ENCODE assay signal across 9 mouse cellular contexts in the genomic region with DNA sequence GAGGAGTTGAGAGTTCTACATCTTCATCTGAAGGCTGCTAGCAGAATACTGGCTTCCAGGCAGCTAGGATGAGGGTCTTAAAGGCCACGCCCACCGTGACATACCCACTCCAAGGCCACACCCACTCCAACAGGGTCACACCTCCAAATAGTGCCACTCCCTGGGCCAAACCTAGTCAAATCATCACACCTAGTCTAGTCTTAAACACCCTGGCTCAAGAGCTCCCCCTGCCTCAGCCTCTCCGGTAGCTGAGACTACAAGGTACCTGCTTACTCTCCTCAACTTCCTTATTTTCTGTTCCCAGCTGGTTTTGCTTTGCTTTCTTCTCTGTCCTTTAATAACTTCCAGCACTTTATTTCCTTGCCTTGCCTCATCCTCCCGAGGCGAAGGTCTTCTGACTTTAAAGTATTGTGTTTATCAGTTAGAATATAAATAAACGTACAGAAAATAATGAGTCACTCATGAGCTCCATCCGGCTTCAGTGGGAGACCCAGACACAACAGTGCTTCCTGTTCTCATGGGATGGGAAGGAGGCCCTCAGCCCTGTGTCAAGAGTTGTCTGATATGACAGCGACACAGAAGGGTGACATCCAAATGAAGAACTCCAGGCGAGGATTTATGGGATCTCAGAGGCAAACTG. TPM values are rescaled to one million over a fixed set of nuclear protein-coding genes. Genes with fewer than 3 reads are reported as not detected.
A peak's percentile ranks its signal among the peaks of the same experiment; 100 is the strongest.
DNase-seq lines count a peak whose midpoint lies in the region; ATAC-seq and TF ChIP-seq lines count a peak whose summit lies in the region.
"Had no signal": no experiment of that assay in that cellular context is flagged by ENCODE, and none has a peak within 500 bp of the region (broad histone marks: within the 10 kb centered on the region; RNA-seq: fewer than 3 reads in every experiment).

No protein-coding gene starts in this region.

- H3K4me2 ChIP-seq in kidney, embryonic 15.5 days: no peak overlapping the region
- no peak overlapping the region for H3K4me2 ChIP-seq in heart, postnatal 0 days (ENCODE audit: low read depth, low read length)
- H3K4me2 ChIP-seq: midbrain, embryonic 12.5 days had no signal

- no peak overlapping the region for H3K9ac ChIP-seq in kidney, embryonic 15.5 days
- no peak overlapping the region for H3K9ac ChIP-seq in heart, postnatal 0 days (replicated peaks; ENCODE audit: low read depth, low read length)
- H3K9ac ChIP-seq: midbrain, embryonic 12.5 days had no signal

- peak; percentile 58 for DNase-seq in kidney, adult 9 months
- peak; percentile 85 for DNase-seq in R1 (ENCODE audit: low read depth, low spot score)
- no peak for DNase-seq in heart, postnatal 0 days (ENCODE audit: low spot score)
- DNase-seq in lung, postnatal 10 days: peak; percentile 49
- peak; percentile 70 to 80 for DNase-seq in thymus, postnatal 10 days (ENCODE audit: low spot score in 2 of 2)
- DNase-seq in left cerebral cortex, adult 11 months (ENCODE audit: low spot score): no peak
- DNase-seq in cerebellum, postnatal 4 days (ENCODE audit: low spot score in 2 of 2): no peak

- 78% methylated on average over 9 of the region's 9 CpGs for WGBS in kidney, embryonic 15.5 days
- 45% methylated on average over 9 of the region's 9 CpGs for WGBS in heart, postnatal 0 days

- H3K36me3 ChIP-seq in kidney, embryonic 15.5 days: no peaks in the 10 kb centered on the region
- H3K36me3 ChIP-seq in heart, postnatal 0 days (replicated peaks; ENCODE audit: control insufficient read depth, insufficient read depth, low read length): no peaks in the 10 kb centered on the region
- H3K36me3 ChIP-seq: midbrain, embryonic 12.5 days had no signal

- peak; percentile 25; the same call in 1 of the 2 replicates for TF ChIP-seq CTCF in heart, postnatal 0 days (IDR thresholded peaks at IDR 0.05; ENCODE audit: low read depth)

- H3K27ac ChIP-seq in kidney, embryonic 15.5 days: no peak overlapping the region
- H3K27ac ChIP-seq in heart, postnatal 0 days (ENCODE audit: low read depth): peak overlapping the region; percentile 36
- H3K27ac ChIP-seq: midbrain, embryonic 12.5 days had no signal

- peaks cover 3% of the 10 kb centered on the region; the same call in 1 of the 2 replicates for H3K27me3 ChIP-seq in kidney, embryonic 15.5 days
- no peaks in the 10 kb centered on the region for H3K27me3 ChIP-seq in heart, postnatal 0 days (ENCODE audit: control insufficient read depth, insufficient read depth, low read length)
- H3K27me3 ChIP-seq: midbrain, embryonic 12.5 days had no signal

- TF ChIP-seq EP300 in heart, postnatal 0 days (IDR thresholded peaks at IDR 0.05; ENCODE audit: low read depth): no peak

- no peak for ATAC-seq in kidney, embryonic 15.5 days (replicated peaks; ENCODE audit: low FRiP score)
- ATAC-seq in heart, postnatal 0 days (ENCODE audit: insufficient read depth, low read depth): peak; percentile 49

- H3K9me3 ChIP-seq in kidney, embryonic 15.5 days (replicated peaks): no peaks in the 10 kb centered on the region
- H3K9me3 ChIP-seq in heart, postnatal 0 days (replicated peaks; ENCODE audit: control insufficient read depth, low read length): no peaks in the 10 kb centered on the region
- H3K9me3 ChIP-seq: midbrain, embryonic 12.5 days had no signal

- peaks cover 12% of the 10 kb centered on the region; the same call in 1 of the 2 replicates for H3K4me1 ChIP-seq in kidney, embryonic 15.5 days
- H3K4me1 ChIP-seq in heart, postnatal 0 days (ENCODE audit: control insufficient read depth, insufficient read depth): peaks cover 10% of the 10 kb centered on the region

- H3K4me3 ChIP-seq in kidney, embryonic 15.5 days (replicated peaks): no peak overlapping the region
- H3K4me3 ChIP-seq in heart, postnatal 0 days (ENCODE audit: low read depth, low read length): no peak overlapping the region
- H3K4me3 ChIP-seq: midbrain, embryonic 12.5 days had no signal

RNA-seq across cellular contexts. Expression of gene Sema4d, which starts 22.4 kb away (rescaled TPM):
- 19.6 and 20.3 TPM in 2 replicates for polyA plus RNA-seq in kidney, embryonic 15.5 days (2015; fragmentation: Nextera tagmentation; extraction: Ambion mirVana)
- total RNA-seq in heart, postnatal 0 days (2014; rRNA removed; ENCODE audit: low replicate concordance): 11.6 and 12.6 TPM in 2 replicates
- 16.7 and 18.2 TPM in 2 replicates for polyA plus RNA-seq in heart, postnatal 0 days (2015; fragmentation: Nextera tagmentation; extraction: Ambion mirVana)

RNA-seq across cellular contexts. Expression of gene Gadd45g, which starts 30.5 kb away (rescaled TPM):
- 40.2 and 42.8 TPM in 2 replicates for polyA plus RNA-seq in kidney, embryonic 15.5 days (2015; fragmentation: Nextera tagmentation; extraction: Ambion mirVana)
- 18.7 and 30.4 TPM in 2 replicates for total RNA-seq in heart, postnatal 0 days (2014; rRNA removed; ENCODE audit: low replicate concordance)
- polyA plus RNA-seq in heart, postnatal 0 days (2015; fragmentation: Nextera tagmentation; extraction: Ambion mirVana): 33.2 and 46.6 TPM in 2 replicates

Comparison
In these comparisons a context has a peak if more than half of its experiments do, and no peak if none do; other contexts are left out.
1. DNase-seq: peak in kidney, adult 9 months (single experiment), R1 (single experiment), lung, postnatal 10 days (single experiment) and thymus, postnatal 10 days (2 of 2); none in heart, postnatal 0 days (single experiment), left cerebral cortex, adult 11 months (single experiment) and cerebellum, postnatal 4 days (0 of 2).